Comparison of ENCODE assay signal across 14 mouse cellular contexts in the genomic region with DNA sequence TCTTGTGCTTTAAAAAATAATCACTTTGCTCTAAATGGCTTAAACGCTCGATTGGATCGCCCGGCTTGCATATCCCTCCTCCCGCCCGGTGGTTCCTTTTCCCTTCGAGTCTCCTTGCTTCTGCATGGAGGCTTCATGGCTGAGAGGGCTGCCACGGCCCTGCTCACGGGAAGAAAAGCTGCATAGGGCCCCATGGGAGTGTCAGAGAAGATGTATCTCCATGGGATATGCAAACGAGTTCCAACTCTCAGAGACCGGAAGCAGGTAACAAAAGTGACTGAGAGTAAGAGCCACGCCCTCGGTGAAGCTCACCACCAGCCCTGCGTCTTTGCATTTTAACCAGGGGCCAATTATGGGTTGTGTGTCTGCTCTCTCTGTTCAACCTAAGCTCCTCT. TPM values are rescaled to one million over a fixed set of nuclear protein-coding genes. Genes with fewer than 3 reads are reported as not detected.
DNase-seq lines count a peak whose midpoint lies in the region; ATAC-seq and TF ChIP-seq lines count a peak whose summit lies in the region.
"Had no signal": no experiment of that assay in that cellular context is flagged by ENCODE, and none has a peak within 500 bp of the region (broad histone marks: within the 10 kb centered on the region; RNA-seq: fewer than 3 reads in every experiment).

No protein-coding gene starts in this region.

- no peak overlapping the region for H3K4me3 ChIP-seq in hindbrain, postnatal 0 days (ENCODE audit: low read length)
- no peak overlapping the region for H3K4me3 ChIP-seq in hindbrain, embryonic 11.5 days (ENCODE audit: low read depth, low read length)
- H3K4me3 ChIP-seq in limb, embryonic 13.5 days: no peak overlapping the region
- H3K4me3 ChIP-seq: embryonic facial prominence, embryonic 10.5 days; forebrain, embryonic 10.5 days; liver, embryonic 15.5 days; midbrain, embryonic 15.5 days had no signal

- no peaks in the 10 kb centered on the region for H3K36me3 ChIP-seq in hindbrain, postnatal 0 days (ENCODE audit: insufficient read depth, low read length)
- H3K36me3 ChIP-seq in hindbrain, embryonic 11.5 days (ENCODE audit: control insufficient read depth, insufficient read depth, low read length): no peaks in the 10 kb centered on the region
- H3K36me3 ChIP-seq in limb, embryonic 13.5 days: no peaks in the 10 kb centered on the region
- H3K36me3 ChIP-seq: embryonic facial prominence, embryonic 10.5 days; forebrain, embryonic 10.5 days; liver, embryonic 15.5 days; midbrain, embryonic 15.5 days had no signal

- H3K4me2 ChIP-seq in hindbrain, postnatal 0 days (ENCODE audit: low read depth, low read length): no peak overlapping the region
- H3K4me2 ChIP-seq in hindbrain, embryonic 11.5 days (replicated peaks; ENCODE audit: low read depth, low read length): no peak overlapping the region
- peak overlapping the region; percentile 39; the same call in 1 of the 2 replicates for H3K4me2 ChIP-seq in limb, embryonic 13.5 days (replicated peaks)
- H3K4me2 ChIP-seq: liver, embryonic 15.5 days; midbrain, embryonic 15.5 days had no signal

- no peaks in the 10 kb centered on the region for H3K9me3 ChIP-seq in hindbrain, postnatal 0 days (ENCODE audit: low read length)
- no peaks in the 10 kb centered on the region for H3K9me3 ChIP-seq in hindbrain, embryonic 11.5 days (ENCODE audit: control insufficient read depth, low read length)
- no peaks in the 10 kb centered on the region for H3K9me3 ChIP-seq in limb, embryonic 13.5 days
- H3K9me3 ChIP-seq: embryonic facial prominence, embryonic 10.5 days; forebrain, embryonic 10.5 days; liver, embryonic 15.5 days; midbrain, embryonic 15.5 days had no signal

- WGBS in hindbrain, postnatal 0 days: 53% methylated on average over 14 of the region's 14 CpGs
- WGBS in hindbrain, embryonic 11.5 days: 71% methylated on average over 14 of the region's 14 CpGs
- 59% methylated on average over 14 of the region's 14 CpGs for WGBS in limb, embryonic 13.5 days

- DNase-seq in hindbrain, postnatal 0 days (ENCODE audit: low spot score): peak; percentile 31
- no peak for DNase-seq in hindbrain, embryonic 11.5 days (ENCODE audit: low spot score)
- DNase-seq in B cell, adult 2 months: peak; percentile 23 to 30
- peak; percentile 86 for DNase-seq in R1 (ENCODE audit: low read depth, low spot score)
- no peak for DNase-seq in Muller cell, postnatal 12 days (ENCODE audit: inconsistent ontology term)
- DNase-seq in spleen, adult 12 weeks (ENCODE audit: low spot score): no peak
- no peak for DNase-seq in frontal cortex, postnatal 10 days (ENCODE audit: low spot score in 2 of 2)
- DNase-seq: kidney, adult 18-20 months had no signal

- no peaks in the 10 kb centered on the region for H3K27me3 ChIP-seq in hindbrain, postnatal 0 days (ENCODE audit: insufficient read depth, low read length)
- no peaks in the 10 kb centered on the region for H3K27me3 ChIP-seq in hindbrain, embryonic 11.5 days (ENCODE audit: control insufficient read depth, insufficient read depth, low read length)
- H3K27me3 ChIP-seq in limb, embryonic 13.5 days: no peaks in the 10 kb centered on the region
- H3K27me3 ChIP-seq: liver, embryonic 15.5 days; midbrain, embryonic 15.5 days had no signal

- H3K4me1 ChIP-seq in hindbrain, postnatal 0 days (ENCODE audit: insufficient read depth, low read length): no peaks in the 10 kb centered on the region
- no peaks in the 10 kb centered on the region for H3K4me1 ChIP-seq in hindbrain, embryonic 11.5 days (replicated peaks; ENCODE audit: control insufficient read depth, insufficient read depth, low read length)
- H3K4me1 ChIP-seq in limb, embryonic 13.5 days: peaks cover 5% of the 10 kb centered on the region
- H3K4me1 ChIP-seq: embryonic facial prominence, embryonic 10.5 days; forebrain, embryonic 10.5 days; liver, embryonic 15.5 days; midbrain, embryonic 15.5 days had no signal

- no peak for ATAC-seq in hindbrain, postnatal 0 days
- no peak for ATAC-seq in hindbrain, embryonic 11.5 days (ENCODE audit: low FRiP score)
- ATAC-seq in limb, embryonic 13.5 days (ENCODE audit: low FRiP score, low read depth): no peak
- ATAC-seq: midbrain, embryonic 15.5 days had no signal

- H3K9ac ChIP-seq in hindbrain, postnatal 0 days (replicated peaks; ENCODE audit: low read length): no peak overlapping the region
- no peak overlapping the region for H3K9ac ChIP-seq in hindbrain, embryonic 11.5 days (ENCODE audit: low read depth, low read length)
- H3K9ac ChIP-seq in limb, embryonic 13.5 days: no peak overlapping the region
- H3K9ac ChIP-seq: liver, embryonic 15.5 days; midbrain, embryonic 15.5 days had no signal

- no peak for TF ChIP-seq CTCF in hindbrain, postnatal 0 days (IDR thresholded peaks at IDR 0.05; ENCODE audit: low read depth)

- H3K27ac ChIP-seq in hindbrain, postnatal 0 days: peak overlapping the region; percentile 64; the same call in 1 of the 2 replicates
- no peak overlapping the region for H3K27ac ChIP-seq in hindbrain, embryonic 11.5 days (ENCODE audit: low read depth, low read length)
- H3K27ac ChIP-seq in limb, embryonic 13.5 days: no peak overlapping the region
- H3K27ac ChIP-seq: embryonic facial prominence, embryonic 10.5 days; forebrain, embryonic 10.5 days; liver, embryonic 15.5 days; macrophage; midbrain, embryonic 15.5 days had no signal

RNA-seq across cellular contexts. Expression of gene Myrfl, which starts 24.7 kb away (rescaled TPM):
- not detected in 2 replicates for total RNA-seq in hindbrain, postnatal 0 days (2014; rRNA removed)
- 0.04 and 0.08 TPM in 2 replicates for polyA plus RNA-seq in hindbrain, postnatal 0 days (2015; fragmentation: Nextera tagmentation; extraction: Ambion mirVana)
- polyA plus RNA-seq in hindbrain, embryonic 11.5 days (2014; fragmentation: Nextera tagmentation; extraction: Ambion mirVana): 0.17 and 0.20 TPM in 2 replicates
- 0.09 and 0.20 TPM in 2 replicates for polyA plus RNA-seq in limb, embryonic 13.5 days (2015; fragmentation: Nextera tagmentation; extraction: Ambion mirVana)
- polyA plus RNA-seq: forebrain, embryonic 10.5 days; liver, embryonic 15.5 days; macrophage had no signal

Comparison
In these comparisons a context has a peak if more than half of its experiments do, and no peak if none do; other contexts are left out.
1. DNase-seq: peak in hindbrain, postnatal 0 days (single experiment), B cell, adult 2 months (2 of 2) and R1 (single experiment); none in hindbrain, embryonic 11.5 days (single experiment), Muller cell, postnatal 12 days (single experiment), spleen, adult 12 weeks (single experiment) and frontal cortex, postnatal 10 days (0 of 2).